Mouse (Mus musculus) CH12.LX (cell line): ENCODE data around the gene Agps.

Source experiments
- BHLHE40 ChIP-seq: IDR thresholded peaks from 2 replicates; pipeline ENCODE4 v1.6.1; 2011; ENCODE audit warnings: mild to moderate bottlenecking, low read depth, low read length, improper control_type of control experiment
- CHD1 ChIP-seq: IDR thresholded peaks from 2 replicates; pipeline ENCODE4 v1.6.1; 2012; ENCODE audit warnings: low read depth, low read length, improper control_type of control experiment, inconsistent platforms
- CTCF ChIP-seq, 2 experiments: IDR thresholded peaks in 1 of 2; conservative IDR thresholded peaks in 1 of 2; 2 replicates each; pipeline ENCODE4 v1.5.1; 2011 to 2012; ENCODE audit warnings: low read depth in 2 of 2, low read length in 2 of 2, improper control_type of control experiment in 1 of 2, inconsistent platforms in 1 of 2, mild to moderate bottlenecking in 1 of 2, moderate library complexity in 1 of 2
- EP300 ChIP-seq: IDR thresholded peaks from 2 replicates; pipeline ENCODE4 v1.6.1; 2011; ENCODE audit warnings: low read length, improper control_type of control experiment
- ETS1 ChIP-seq: conservative IDR thresholded peaks from 2 replicates; pipeline ENCODE4 v1.6.1; 2012; ENCODE audit warnings: low read depth, mild to moderate bottlenecking, inconsistent platforms, low read length, improper control_type of control experiment, moderate library complexity
- JUND ChIP-seq: conservative IDR thresholded peaks from 2 replicates; pipeline ENCODE4 v1.6.1; 2011; ENCODE audit warnings: low read depth, low read length, improper control_type of control experiment
- MAFK ChIP-seq: IDR thresholded peaks from 2 replicates; pipeline ENCODE4 v1.6.1; 2011; ENCODE audit warnings: low read length, improper control_type of control experiment; ENCODE audit not compliant: insufficient replicate concordance
- MAX ChIP-seq: IDR thresholded peaks from 2 replicates; pipeline ENCODE4 v1.6.1; 2011; ENCODE audit warnings: low read length, improper control_type of control experiment
- MAZ ChIP-seq: IDR thresholded peaks from 2 replicates; pipeline ENCODE4 v1.6.1; 2012; ENCODE audit warnings: low read depth, mild to moderate bottlenecking, inconsistent platforms, low read length, improper control_type of control experiment, moderate library complexity
- USF1 ChIP-seq: IDR thresholded peaks from 2 replicates; pipeline ENCODE4 v1.6.1; 2014; ENCODE audit warnings: low read depth, mild to moderate bottlenecking, inconsistent platforms, low read length, improper control_type of control experiment
- USF2 ChIP-seq: conservative IDR thresholded peaks from 2 replicates; pipeline ENCODE4 v1.6.1; 2011; ENCODE audit warnings: low read depth, low read length, improper control_type of control experiment
- ZNF384 ChIP-seq: IDR thresholded peaks from 2 replicates; pipeline ENCODE4 v1.6.1; 2012; ENCODE audit warnings: low read depth, low read length, improper control_type of control experiment, inconsistent platforms

- TF ChIP-seq MAZ (no peak), CTCF (conservative IDR thresholded peaks at IDR 0.05 in 1 of 2, IDR thresholded peaks at IDR 0.05 in 1 of 2; ENCODE audit: low read depth in 2 of 2, low read length in 2 of 2) (peak in 1 of 2 experiments; percentile 54; a peak in 2 of 4 replicates), MAX (no peak), USF1 (no peak), JUND (no peak), EP300 (no peak), ZNF384 (no peak), BHLHE40 (no peak), CHD1 (no peak), ETS1 (no peak), MAFK (no peak), USF2 (no peak)
Observed at GRCm38 (mm10) chr2:75879791-75880190, 47.8 kb downstream of the Agps start.
